8 mouse cellular contexts compared by ENCODE assay signal in genomic region chr3:153973949-153974760, GRCm38 (mm10). TPM values are rescaled to one million over a fixed set of nuclear protein-coding genes. Genes with fewer than 3 reads are reported as not detected.
DNase-seq lines count a peak whose midpoint lies in the region; ATAC-seq and TF ChIP-seq lines count a peak whose summit lies in the region.

No protein-coding gene starts in this region.

- peak overlapping the region; percentile 76 for H3K9ac ChIP-seq in hindbrain, embryonic 14.5 days
- H3K9ac ChIP-seq in midbrain, embryonic 15.5 days, result peak overlapping the region; percentile 87

- H3K27ac ChIP-seq in layer of hippocampus, adult 2 months, result peak overlapping the region; percentile 92
- peak overlapping the region; percentile 40; the same call in 1 of the 2 replicates for H3K27ac ChIP-seq in hindbrain, embryonic 14.5 days
- H3K27ac ChIP-seq in midbrain, embryonic 15.5 days, result peak overlapping the region; percentile 71

- H3K27me3 ChIP-seq in hindbrain, embryonic 14.5 days (ENCODE audit: control insufficient read depth, insufficient read depth, low read length), result no peaks in the 10 kb centered on the region
- 0 out of 2 replicates have a peak, but pooled peaks cover 4% of the 10 kb centered on the region for H3K27me3 ChIP-seq in midbrain, embryonic 15.5 days (replicated peaks)

- 2% methylated on average over 20 of the region's 21 CpGs for WGBS in hindbrain, embryonic 14.5 days
- 5% methylated on average over 21 of the region's 21 CpGs for WGBS in midbrain, embryonic 15.5 days

- intact Hi-C loops in gastrocnemius, postnatal 36 days (cut with DNase I), result no loop called here

- H3K36me3 ChIP-seq in hindbrain, embryonic 14.5 days (replicated peaks; ENCODE audit: control insufficient read depth, insufficient read depth), result no peaks in the 10 kb centered on the region
- no peaks in the 10 kb centered on the region for H3K36me3 ChIP-seq in midbrain, embryonic 15.5 days (replicated peaks)

- peak overlapping the region; percentile 85 for H3K4me2 ChIP-seq in hindbrain, embryonic 14.5 days (replicated peaks)
- peak overlapping the region; percentile 98 for H3K4me2 ChIP-seq in midbrain, embryonic 15.5 days

- peaks cover 11% of the 10 kb centered on the region for H3K4me1 ChIP-seq in hindbrain, embryonic 14.5 days (replicated peaks; ENCODE audit: control insufficient read depth, insufficient read depth, low read length)
- peaks cover 18% of the 10 kb centered on the region for H3K4me1 ChIP-seq in midbrain, embryonic 15.5 days

- H3K9me3 ChIP-seq in hindbrain, embryonic 14.5 days (ENCODE audit: control insufficient read depth, low read length), result no peaks in the 10 kb centered on the region
- H3K9me3 ChIP-seq in midbrain, embryonic 15.5 days, result no peaks in the 10 kb centered on the region

- peak in 1 of 2 experiments; percentile 14 for DNase-seq in layer of hippocampus, adult 2 months (ENCODE audit: low spot score in 2 of 2)
- no peak for DNase-seq in layer of hippocampus, adult 9-11 months
- DNase-seq in cerebellum, adult 9-11 months, result peak; percentile 62
- no peak for DNase-seq in hindbrain, embryonic 14.5 days (ENCODE audit: low spot score)
- DNase-seq in adrenal gland, adult 2 months, result no peak
- DNase-seq in gastrocnemius, postnatal 36 days, result no peak

- H3K4me3 ChIP-seq in layer of hippocampus, adult 2 months, result peak overlapping the region; percentile 61
- H3K4me3 ChIP-seq in hindbrain, embryonic 14.5 days (replicated peaks; ENCODE audit: low read length), result peak overlapping the region; percentile 59
- peak overlapping the region; percentile 82 for H3K4me3 ChIP-seq in midbrain, embryonic 15.5 days

- no peak for TF ChIP-seq CTCF in layer of hippocampus, adult 2 months (conservative IDR thresholded peaks at IDR 0.05)

- peak; percentile 21; the same call in 1 of the 2 replicates for ATAC-seq in hindbrain, embryonic 14.5 days (ENCODE audit: low FRiP score)
- ATAC-seq in midbrain, embryonic 15.5 days (replicated peaks), result peak; percentile 22
- no peak for ATAC-seq in erythroid progenitor cell, adult 5-6 weeks (replicated peaks; ENCODE audit: low FRiP score, poor library complexity, severe bottlenecking)

RNA-seq across cellular contexts. Expression of gene Slc44a5, which starts 0.9 kb away (rescaled TPM):
- total RNA-seq in layer of hippocampus, adult 2 months (2021), result 10 to 100 TPM; 52.6 to 57.5 TPM
- polyA plus RNA-seq in hindbrain, embryonic 14.5 days (2014; fragmentation: Nextera tagmentation; extraction: Ambion mirVana), result 11.3 and 14.0 TPM in 2 replicates
- 9.1 and 9.9 TPM in 2 replicates for polyA plus RNA-seq in midbrain, embryonic 15.5 days (2015; fragmentation: Nextera tagmentation; extraction: Ambion mirVana)
- not detected for total RNA-seq in adrenal gland, adult 2 months (2021)
- polyA plus RNA-seq in adrenal gland, adult 2 months (2012; rRNA removed), result 0.01 TPM in 1 of 2 replicates, not detected in the other
- under 1 TPM; 0.05 to 0.10 TPM for total RNA-seq in gastrocnemius, postnatal 36 days (2021)
- total RNA-seq in erythroid progenitor cell, adult 5-6 weeks (2015; ENCODE audit: low replicate concordance), result 1.4 TPM in 1 of 2 replicates, not detected in the other
- total RNA-seq in erythroid progenitor cell, adult 5-6 weeks (2017; ENCODE audit: low replicate concordance), result 0.13 TPM in 1 of 2 replicates, not detected in the other

RNA-seq across cellular contexts. Expression of gene Acadm, which starts 29.7 kb away (rescaled TPM):
- total RNA-seq in layer of hippocampus, adult 2 months (2021), result 10 to 100 TPM; 41.5 to 53.9 TPM
- 62.6 and 69.6 TPM in 2 replicates for polyA plus RNA-seq in hindbrain, embryonic 14.5 days (2014; fragmentation: Nextera tagmentation; extraction: Ambion mirVana)
- polyA plus RNA-seq in midbrain, embryonic 15.5 days (2015; fragmentation: Nextera tagmentation; extraction: Ambion mirVana), result 55.8 and 56.2 TPM in 2 replicates
- total RNA-seq in adrenal gland, adult 2 months (2021), result 100 to 1,000 TPM; 711 to 911 TPM
- polyA plus RNA-seq in adrenal gland, adult 2 months (2012; rRNA removed), result 58.0 and 61.0 TPM in 2 replicates
- total RNA-seq in gastrocnemius, postnatal 36 days (2021), result 100 to 1,000 TPM; 302 to 349 TPM
- 16.3 and 18.0 TPM in 2 replicates for total RNA-seq in erythroid progenitor cell, adult 5-6 weeks (2015; ENCODE audit: low replicate concordance)
- 8.3 and 38.5 TPM in 2 replicates for total RNA-seq in erythroid progenitor cell, adult 5-6 weeks (2017; ENCODE audit: low replicate concordance)

Comparison
In these comparisons a context has a peak if more than half of its experiments do, and no peak if none do; other contexts are left out.
1. H3K27ac ChIP-seq: peak in every context shown above with its lines; median percentile 92 in layer of hippocampus, adult 2 months; 71 in midbrain, embryonic 15.5 days; 40 in hindbrain, embryonic 14.5 days.
2. RNA of gene Slc44a5, which starts 0.9 kb away (total RNA-seq): 52.6 to 57.5 TPM in layer of hippocampus, adult 2 months; 0.05 to 0.10 TPM in gastrocnemius, postnatal 36 days, not detected in adrenal gland, adult 2 months and 0.13 to 1.4 TPM in erythroid progenitor cell, adult 5-6 weeks; every median in the first group is over 10 times any median in the second.
3. RNA of gene Acadm, which starts 29.7 kb away (total RNA-seq): 711 to 911 TPM in adrenal gland, adult 2 months and 302 to 349 TPM in gastrocnemius, postnatal 36 days; 41.5 to 53.9 TPM in layer of hippocampus, adult 2 months and 8.3 to 38.5 TPM in erythroid progenitor cell, adult 5-6 weeks; every median in the first group is over 4 times any median in the second.
4. Peak in every context shown above with its lines, with median percentiles within 50 percentile points of each other: H3K4me3 ChIP-seq.